18 mouse cellular contexts compared by ENCODE assay signal in the genomic region with DNA sequence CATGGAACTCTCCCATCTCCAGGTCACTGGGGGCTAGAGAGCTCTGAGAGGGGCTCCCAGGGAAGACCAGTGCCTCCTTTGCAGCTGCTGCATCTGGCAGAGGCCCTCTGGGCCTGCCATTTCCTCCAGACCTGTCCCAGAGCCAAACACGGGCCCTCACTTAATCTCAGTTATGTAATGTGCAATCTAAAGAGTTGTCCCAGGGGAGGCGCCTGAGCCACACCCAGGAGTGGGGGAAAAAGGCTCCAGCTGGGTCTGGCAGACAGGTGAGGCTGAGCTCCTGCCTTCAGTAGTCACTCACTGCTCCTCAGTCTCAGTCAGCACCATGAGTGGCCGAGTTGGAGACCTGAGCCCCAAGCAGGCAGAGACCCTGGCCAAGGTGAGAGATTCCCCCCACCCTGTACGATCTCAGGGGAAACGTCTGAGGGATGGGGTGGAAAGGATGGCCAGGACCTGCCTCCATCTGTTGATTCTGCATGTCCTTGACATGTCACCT. TPM values are rescaled to one million over a fixed set of nuclear protein-coding genes. Genes with fewer than 3 reads are reported as not detected.
"Had no signal": no experiment of that assay in that cellular context is flagged by ENCODE, and none has a peak within 500 bp of the region (broad histone marks: within the 10 kb centered on the region; RNA-seq: fewer than 3 reads in every experiment).

Sec14l3 (plus strand) TSS at position 215 of the 496 bp plus-strand sequence.

- H3K4me1 ChIP-seq: intestine, embryonic 15.5 days; kidney, embryonic 15.5 days; limb, embryonic 15.5 days; liver, embryonic 12.5 days; midbrain, embryonic 10.5 days; neural tube, embryonic 15.5 days had no signal

- H3K4me3 ChIP-seq: intestine, embryonic 15.5 days; kidney, embryonic 15.5 days; limb, embryonic 15.5 days; liver, embryonic 12.5 days; midbrain, embryonic 10.5 days; myocyte; neural tube, embryonic 15.5 days had no signal

- H3K27ac ChIP-seq: intestine, embryonic 15.5 days; kidney, embryonic 15.5 days; limb, embryonic 15.5 days; liver, embryonic 12.5 days; midbrain, embryonic 10.5 days; neural tube, embryonic 15.5 days had no signal

- H3K4me2 ChIP-seq: intestine, embryonic 15.5 days; kidney, embryonic 15.5 days; limb, embryonic 15.5 days; liver, embryonic 12.5 days; neural tube, embryonic 15.5 days had no signal

- H3K36me3 ChIP-seq: intestine, embryonic 15.5 days; kidney, embryonic 15.5 days; limb, embryonic 15.5 days; liver, embryonic 12.5 days; midbrain, embryonic 10.5 days; neural tube, embryonic 15.5 days had no signal

- H3K9ac ChIP-seq: intestine, embryonic 15.5 days; kidney, embryonic 15.5 days; limb, embryonic 15.5 days; liver, embryonic 12.5 days; neural tube, embryonic 15.5 days had no signal

- H3K27me3 ChIP-seq: kidney, embryonic 15.5 days; limb, embryonic 15.5 days; neural tube, embryonic 15.5 days had no signal

- H3K9me3 ChIP-seq: intestine, embryonic 15.5 days; kidney, embryonic 15.5 days; limb, embryonic 15.5 days; liver, embryonic 12.5 days; midbrain, embryonic 10.5 days; neural tube, embryonic 15.5 days had no signal

- DNase-seq: kidney, adult 2 months; kidney, postnatal 14 days; right cerebral cortex, adult 18-20 months; right cerebral cortex, postnatal 25 days; thymus, postnatal 4 days had no signal

- ATAC-seq: intestine, embryonic 15.5 days; liver, embryonic 12.5 days had no signal

RNA-seq across cellular contexts. Expression of gene Sec14l3, which starts in this region (rescaled TPM):
- total RNA-seq: megakaryocyte progenitor cell, adult 5-6 weeks had no signal
- polyA plus RNA-seq: intestine, embryonic 15.5 days; kidney, embryonic 15.5 days; large intestine, adult 2 months; limb, embryonic 11.5 days; limb, embryonic 15.5 days; liver, embryonic 12.5 days; liver, embryonic 16.5 days; midbrain, embryonic 10.5 days; myocyte; neural tube, embryonic 11.5 days; small intestine, adult 2 months had no signal
